Mouse (Mus musculus): ENCODE results near the gene Ryr2. TPM values are rescaled to one million over a fixed set of nuclear protein-coding genes. Genes with fewer than 3 reads are reported as not detected.
"Not testable (repeated sequence)": the region's sequence is repeated elsewhere in the genome, so short reads cannot be mapped to it uniquely, and the experiment has no call there.

Gene Ryr2
- polyA plus RNA-seq, 1 experiment from 2014 or later, result 1.8 TPM

DNA sequence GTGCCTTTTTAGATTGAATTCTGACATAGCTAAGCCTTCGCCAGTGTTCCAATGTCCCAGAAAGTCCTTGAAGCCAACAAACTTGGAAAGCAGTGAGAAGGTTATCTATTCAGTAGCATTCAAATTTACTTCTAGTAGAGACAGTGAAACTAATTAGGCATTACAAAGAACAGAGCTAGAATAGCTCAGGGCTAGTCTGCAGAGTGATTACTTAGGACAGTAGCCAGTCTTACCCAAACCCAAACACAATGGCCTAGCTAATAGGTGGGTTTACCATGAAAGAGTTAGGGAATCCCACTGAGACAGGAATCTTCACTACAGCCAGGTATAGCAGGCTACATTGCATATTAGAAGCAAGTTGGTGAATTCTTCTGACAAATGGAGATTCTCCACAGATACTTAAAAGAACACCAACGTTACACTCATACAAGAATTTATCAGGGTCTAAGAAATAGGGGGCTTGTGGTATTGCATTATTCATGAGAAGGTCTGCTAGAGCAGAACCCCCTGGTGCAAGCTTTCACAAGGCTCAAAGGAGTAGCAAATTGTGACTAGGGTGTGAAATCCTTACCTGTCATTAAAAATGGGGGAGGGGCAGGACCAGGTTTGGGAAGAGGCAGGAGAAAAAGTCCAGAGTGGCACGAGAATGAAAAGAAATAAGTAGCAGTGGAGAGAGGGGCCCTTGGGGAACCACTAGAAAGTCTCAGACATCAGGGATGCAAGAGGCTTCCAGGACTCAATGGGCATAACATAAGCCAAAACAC, 172.3 kb downstream of the Ryr2 start:
- not testable (repeated sequence) for ATAC-seq (replicated peaks; ENCODE audit: low FRiP score, low TSS enrichment, low read depth); H3K27ac ChIP-seq (ENCODE audit: low read depth); H3K4me3 ChIP-seq (ENCODE audit: low read depth, low read length); H3K4me2 ChIP-seq (ENCODE audit: low read length); H3K9ac ChIP-seq (ENCODE audit: low read length); H3K4me1 ChIP-seq (replicated peaks; ENCODE audit: control insufficient read depth, insufficient read depth, low read length); H3K27me3 ChIP-seq (replicated peaks; ENCODE audit: control insufficient read depth, insufficient read depth, low read length); H3K36me3 ChIP-seq (ENCODE audit: control insufficient read depth, insufficient read depth, low read length); DNase-seq (ENCODE audit: low spot score); H3K9me3 ChIP-seq (ENCODE audit: control insufficient read depth, low read length)
- whole genome bisulfite sequencing, result 68% methylated on average over 3 of the region's 3 CpGs

DNA sequence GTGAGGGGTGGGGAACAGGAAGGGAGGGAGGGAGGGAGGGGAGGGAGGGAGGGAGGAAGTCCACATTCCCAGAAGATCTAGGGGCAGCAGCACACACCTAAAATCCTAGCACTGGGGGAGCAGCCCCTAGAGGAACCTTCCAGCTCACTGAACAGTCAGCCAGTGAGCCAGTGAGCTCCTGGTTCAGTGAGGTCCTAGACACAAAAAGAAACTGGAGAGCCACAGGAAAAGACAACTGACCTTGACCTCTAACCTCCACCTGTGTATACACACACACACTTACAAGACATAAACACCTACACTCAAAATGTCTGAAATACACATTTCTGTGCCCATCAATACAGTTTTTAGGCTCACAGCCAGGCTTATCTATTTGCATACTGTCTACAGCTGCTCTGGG, 173.4 kb downstream of the Ryr2 start:
- no peaks in the 10 kb centered on the region for H3K27me3 ChIP-seq (replicated peaks; ENCODE audit: control insufficient read depth, insufficient read depth, low read length)
- no peaks in the 10 kb centered on the region for H3K9me3 ChIP-seq (ENCODE audit: control insufficient read depth, low read length)
- no peak overlapping the region for H3K4me2 ChIP-seq (ENCODE audit: low read length)
- H3K4me1 ChIP-seq (replicated peaks; ENCODE audit: control insufficient read depth, insufficient read depth, low read length), result no peaks in the 10 kb centered on the region
- no peak overlapping the region for H3K9ac ChIP-seq (ENCODE audit: low read length)
- no peaks in the 10 kb centered on the region for H3K36me3 ChIP-seq (ENCODE audit: control insufficient read depth, insufficient read depth, low read length)
- ATAC-seq (replicated peaks; ENCODE audit: low FRiP score, low TSS enrichment, low read depth) (no peak), DNase-seq (ENCODE audit: low spot score) (no peak)
- H3K4me3 ChIP-seq (ENCODE audit: low read depth, low read length), result no peak overlapping the region
- no peak overlapping the region for H3K27ac ChIP-seq (ENCODE audit: low read depth)

DNA sequence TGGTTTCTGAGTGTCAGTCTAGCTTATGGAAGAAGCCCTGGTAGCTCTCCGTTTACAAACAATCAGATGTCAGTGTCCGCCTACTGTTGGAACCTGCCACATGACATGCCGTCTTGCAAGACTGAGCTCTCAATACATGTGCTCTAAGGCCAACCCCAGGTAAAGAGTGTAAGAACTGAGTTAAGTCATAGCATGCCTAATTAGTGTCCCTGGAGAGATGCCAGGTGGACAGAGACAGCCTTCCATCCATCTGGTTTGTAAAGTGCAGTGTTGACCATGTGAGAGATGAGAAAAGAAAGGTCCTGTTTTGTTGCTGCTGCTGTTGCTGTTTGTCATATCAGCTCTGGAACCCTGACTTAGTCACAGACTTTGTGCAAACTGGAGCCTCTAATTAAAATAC, 178.0 kb downstream of the Ryr2 start:
- DNase-seq (ENCODE audit: low spot score), result peak; percentile 40
- H3K27me3 ChIP-seq (replicated peaks; ENCODE audit: control insufficient read depth, insufficient read depth, low read length), result no peaks in the 10 kb centered on the region
- no peaks in the 10 kb centered on the region for H3K36me3 ChIP-seq (ENCODE audit: control insufficient read depth, insufficient read depth, low read length)
- WGBS, result 90% methylated on average over 3 of the region's 3 CpGs
- H3K9me3 ChIP-seq (ENCODE audit: control insufficient read depth, low read length), result no peaks in the 10 kb centered on the region
- H3K4me1 ChIP-seq (replicated peaks; ENCODE audit: control insufficient read depth, insufficient read depth, low read length), result no peaks in the 10 kb centered on the region
- no peak overlapping the region for H3K4me2 ChIP-seq (ENCODE audit: low read length)
- ATAC-seq (replicated peaks; ENCODE audit: low FRiP score, low TSS enrichment, low read depth), result no peak
- no peak overlapping the region for H3K9ac ChIP-seq (ENCODE audit: low read length)
- H3K4me3 ChIP-seq (ENCODE audit: low read depth, low read length), result no peak overlapping the region
- H3K27ac ChIP-seq (ENCODE audit: low read depth), result no peak overlapping the region

DNA sequence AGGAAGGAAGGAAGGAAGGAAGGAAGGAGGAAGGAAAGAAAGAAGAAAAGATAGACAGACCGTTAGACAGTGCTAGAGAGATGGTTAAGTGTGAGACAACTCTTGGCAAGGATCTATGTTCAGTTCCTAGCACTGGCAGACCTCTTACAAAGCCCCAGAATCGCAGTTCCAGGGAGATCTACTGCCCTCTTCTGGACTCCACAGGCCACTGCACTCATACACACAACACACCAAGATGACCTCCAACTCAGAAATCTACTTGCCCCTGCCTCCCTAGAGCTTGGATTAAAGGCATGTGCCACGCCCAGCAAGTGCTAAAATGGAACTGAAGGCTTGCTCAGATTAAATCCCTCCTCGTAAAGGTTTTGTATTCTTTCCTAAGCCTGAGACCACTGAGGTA, 179.0 kb downstream of the Ryr2 start:
- Histone ChIP-seq H3K4me1 (replicated peaks; ENCODE audit: control insufficient read depth, insufficient read depth, low read length) (no peaks in the 10 kb centered on the region), H3K27me3 (replicated peaks; ENCODE audit: control insufficient read depth, insufficient read depth, low read length) (no peaks in the 10 kb centered on the region), H3K4me3 (ENCODE audit: low read depth, low read length) (no peak overlapping the region), H3K36me3 (ENCODE audit: control insufficient read depth, insufficient read depth, low read length) (no peaks in the 10 kb centered on the region), H3K9ac (ENCODE audit: low read length) (no peak overlapping the region), H3K9me3 (ENCODE audit: control insufficient read depth, low read length) (no peaks in the 10 kb centered on the region), H3K27ac (ENCODE audit: low read depth) (no peak overlapping the region), H3K4me2 (ENCODE audit: low read length) (no peak overlapping the region)
- peak; percentile 32 for DNase-seq (ENCODE audit: low spot score)
- 80% methylated on average over 4 of the region's 4 CpGs for WGBS
- no peak for ATAC-seq (replicated peaks; ENCODE audit: low FRiP score, low TSS enrichment, low read depth)

DNA sequence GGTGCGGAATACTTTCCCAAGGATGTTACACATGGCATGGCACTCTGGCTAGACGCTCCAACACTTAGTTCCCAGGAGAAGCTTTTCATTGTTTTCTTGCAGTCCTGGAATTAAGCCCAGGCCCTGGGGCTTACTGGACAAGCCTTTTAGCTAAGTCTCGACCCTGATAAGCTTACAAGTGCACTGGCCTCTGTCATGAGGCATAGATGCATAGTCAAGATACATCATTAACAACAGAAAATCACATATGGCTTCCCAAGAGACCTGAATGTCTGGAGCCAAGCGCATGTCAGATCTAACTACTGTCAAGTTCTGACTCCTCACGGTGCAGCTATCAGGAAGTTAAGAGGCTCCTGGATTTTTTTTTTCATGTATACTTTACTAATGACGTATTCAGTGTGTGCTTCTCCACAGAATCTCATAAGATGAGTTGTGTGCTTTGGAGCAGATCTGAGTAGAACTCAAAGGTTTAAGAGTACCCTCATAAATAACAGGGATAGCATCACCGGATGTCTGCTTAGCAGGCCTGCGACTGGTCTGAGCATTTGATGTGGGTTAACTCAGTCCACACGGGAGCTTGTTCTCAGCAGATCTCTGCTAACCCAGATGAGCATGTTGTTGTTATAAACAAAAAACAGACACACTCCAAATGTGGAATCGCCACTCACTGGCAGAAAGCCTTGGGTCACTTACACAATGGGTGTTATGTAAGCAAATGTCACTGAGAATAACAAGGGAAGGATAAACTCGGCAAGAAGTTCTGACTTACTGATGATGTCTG, 179.8 kb downstream of the Ryr2 start:
- ATAC-seq (replicated peaks; ENCODE audit: low FRiP score, low TSS enrichment, low read depth) (no peak), DNase-seq (ENCODE audit: low spot score) (no peak)
- WGBS, result 42% methylated on average over 11 of the region's 11 CpGs
- no peaks in the 10 kb centered on the region for H3K27me3 ChIP-seq (replicated peaks; ENCODE audit: control insufficient read depth, insufficient read depth, low read length)
- no peak overlapping the region for H3K4me3 ChIP-seq (ENCODE audit: low read depth, low read length)
- no peaks in the 10 kb centered on the region for H3K9me3 ChIP-seq (ENCODE audit: control insufficient read depth, low read length)
- H3K27ac ChIP-seq (ENCODE audit: low read depth), result no peak overlapping the region
- H3K4me1 ChIP-seq (replicated peaks; ENCODE audit: control insufficient read depth, insufficient read depth, low read length), result no peaks in the 10 kb centered on the region
- no peak overlapping the region for H3K9ac ChIP-seq (ENCODE audit: low read length)
- no peak overlapping the region for H3K4me2 ChIP-seq (ENCODE audit: low read length)
- H3K36me3 ChIP-seq (ENCODE audit: control insufficient read depth, insufficient read depth, low read length), result no peaks in the 10 kb centered on the region

DNA sequence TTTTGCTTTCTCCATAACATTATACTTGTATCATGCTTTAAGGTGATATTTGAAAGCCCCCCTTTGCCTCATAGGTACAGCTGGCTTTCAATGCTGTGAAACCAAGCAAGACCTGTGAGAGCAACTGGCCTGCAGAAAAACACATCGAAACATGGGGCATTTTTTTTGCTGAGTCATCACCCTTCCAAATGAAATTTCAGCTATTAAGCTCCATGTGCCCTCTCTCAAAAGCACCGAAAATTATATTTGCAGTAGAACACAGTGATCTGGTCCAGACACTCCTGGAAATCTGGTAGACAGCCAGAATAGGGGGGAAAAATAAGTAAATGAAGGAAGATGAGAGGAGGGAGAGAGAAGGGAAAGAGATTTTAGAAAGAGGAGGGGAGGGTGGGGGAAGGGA, 180.5 kb downstream of the Ryr2 start:
- DNase-seq (ENCODE audit: low spot score) (peak; percentile 16), ATAC-seq (replicated peaks; ENCODE audit: low FRiP score, low TSS enrichment, low read depth) (no peak)
- Histone ChIP-seq H3K27me3 (replicated peaks; ENCODE audit: control insufficient read depth, insufficient read depth, low read length) (no peaks in the 10 kb centered on the region), H3K36me3 (ENCODE audit: control insufficient read depth, insufficient read depth, low read length) (no peaks in the 10 kb centered on the region), H3K9ac (ENCODE audit: low read length) (no peak overlapping the region), H3K27ac (ENCODE audit: low read depth) (no peak overlapping the region), H3K4me3 (ENCODE audit: low read depth, low read length) (no peak overlapping the region), H3K4me1 (replicated peaks; ENCODE audit: control insufficient read depth, insufficient read depth, low read length) (no peaks in the 10 kb centered on the region), H3K4me2 (ENCODE audit: low read length) (no peak overlapping the region), H3K9me3 (ENCODE audit: control insufficient read depth, low read length) (no peaks in the 10 kb centered on the region)
- WGBS, result 64% methylated on average over 2 of the region's 2 CpGs

DNA sequence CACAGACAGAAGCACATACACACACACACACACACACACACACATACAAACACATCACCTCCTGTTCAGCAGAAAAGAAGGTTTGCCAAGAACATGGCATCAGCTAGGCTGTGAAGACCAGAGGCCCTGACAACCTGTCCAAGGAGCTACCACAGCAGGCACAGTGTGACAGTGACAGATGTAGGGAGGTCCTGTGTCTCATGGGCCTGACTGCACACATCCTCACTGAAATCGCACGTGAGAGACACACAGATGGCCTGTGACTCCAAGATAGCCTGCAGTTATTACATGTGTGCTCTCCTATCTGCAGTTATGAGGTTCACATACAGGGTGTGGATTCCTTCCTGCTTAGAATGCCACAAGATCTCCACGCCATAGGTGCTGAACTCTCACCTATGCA, 182.0 kb downstream of the Ryr2 start:
- H3K4me2 ChIP-seq (ENCODE audit: low read length), result no peak overlapping the region
- H3K36me3 ChIP-seq (ENCODE audit: control insufficient read depth, insufficient read depth, low read length), result no peaks in the 10 kb centered on the region
- ATAC-seq (replicated peaks; ENCODE audit: low FRiP score, low TSS enrichment, low read depth) (no peak), DNase-seq (ENCODE audit: low spot score) (peak; percentile 27)
- H3K4me1 ChIP-seq (replicated peaks; ENCODE audit: control insufficient read depth, insufficient read depth, low read length), result no peaks in the 10 kb centered on the region
- 82% methylated on average over 3 of the region's 3 CpGs for WGBS
- no peaks in the 10 kb centered on the region for H3K9me3 ChIP-seq (ENCODE audit: control insufficient read depth, low read length)
- H3K9ac ChIP-seq (ENCODE audit: low read length), result no peak overlapping the region
- H3K27me3 ChIP-seq (replicated peaks; ENCODE audit: control insufficient read depth, insufficient read depth, low read length), result no peaks in the 10 kb centered on the region
- no peak overlapping the region for H3K27ac ChIP-seq (ENCODE audit: low read depth)
- H3K4me3 ChIP-seq (ENCODE audit: low read depth, low read length), result no peak overlapping the region

DNA sequence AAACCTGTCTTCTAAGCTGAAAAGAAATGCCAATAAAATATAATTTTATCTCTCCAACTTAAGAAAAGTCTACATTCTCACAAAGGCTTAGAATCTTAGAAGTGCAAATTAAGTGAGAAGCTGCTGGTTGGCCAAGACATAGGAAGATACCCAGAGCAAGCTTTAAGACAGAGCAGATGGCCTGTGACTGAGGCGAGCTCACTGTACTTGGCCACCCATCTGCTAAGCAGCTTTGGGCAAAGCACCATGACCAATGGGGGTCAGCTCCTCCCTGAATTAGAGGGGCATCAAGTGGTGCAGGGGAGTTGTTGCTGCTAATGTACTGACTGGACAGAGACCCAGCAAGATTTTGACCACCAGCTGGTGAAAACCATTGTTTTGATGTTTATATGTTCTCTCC, 186.2 kb downstream of the Ryr2 start:
- Histone ChIP-seq H3K4me1 (replicated peaks; ENCODE audit: control insufficient read depth, insufficient read depth, low read length) (no peaks in the 10 kb centered on the region), H3K36me3 (ENCODE audit: control insufficient read depth, insufficient read depth, low read length) (no peaks in the 10 kb centered on the region), H3K9me3 (ENCODE audit: control insufficient read depth, low read length) (no peaks in the 10 kb centered on the region), H3K27me3 (replicated peaks; ENCODE audit: control insufficient read depth, insufficient read depth, low read length) (no peaks in the 10 kb centered on the region), H3K4me2 (ENCODE audit: low read length) (no peak overlapping the region), H3K9ac (ENCODE audit: low read length) (no peak overlapping the region), H3K27ac (ENCODE audit: low read depth) (no peak overlapping the region), H3K4me3 (ENCODE audit: low read depth, low read length) (no peak overlapping the region)
- ATAC-seq (replicated peaks; ENCODE audit: low FRiP score, low TSS enrichment, low read depth), result no peak
- WGBS, result 86% methylated on average over 1 of the region's 1 CpGs
- no peak for DNase-seq (ENCODE audit: low spot score)

DNA sequence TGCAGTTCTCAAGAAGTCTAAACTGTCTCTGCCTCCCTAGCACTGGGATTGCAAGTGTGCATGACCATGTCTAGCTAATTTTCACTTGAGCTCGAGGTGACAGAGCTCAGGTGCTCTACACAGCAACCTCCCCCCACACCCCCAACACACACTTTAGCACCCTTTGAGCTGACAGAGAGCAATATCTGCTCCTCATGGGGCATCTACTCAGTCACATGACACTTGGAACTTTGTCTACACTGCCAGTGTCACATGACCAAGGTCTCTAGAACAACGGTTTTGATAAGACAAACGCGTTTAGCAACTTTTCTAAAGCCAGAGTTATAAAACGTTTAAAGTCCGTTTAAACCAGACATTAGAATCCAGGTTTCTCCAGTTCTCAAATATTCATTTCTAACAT, 187.3 kb downstream of the Ryr2 start:
- DNase-seq (ENCODE audit: low spot score) (no peak), ATAC-seq (replicated peaks; ENCODE audit: low FRiP score, low TSS enrichment, low read depth) (no peak)
- Histone ChIP-seq H3K9ac (ENCODE audit: low read length) (no peak overlapping the region), H3K27me3 (replicated peaks; ENCODE audit: control insufficient read depth, insufficient read depth, low read length) (no peaks in the 10 kb centered on the region), H3K9me3 (ENCODE audit: control insufficient read depth, low read length) (no peaks in the 10 kb centered on the region), H3K4me2 (ENCODE audit: low read length) (no peak overlapping the region), H3K36me3 (ENCODE audit: control insufficient read depth, insufficient read depth, low read length) (no peaks in the 10 kb centered on the region), H3K27ac (ENCODE audit: low read depth) (no peak overlapping the region), H3K4me3 (ENCODE audit: low read depth, low read length) (no peak overlapping the region), H3K4me1 (replicated peaks; ENCODE audit: control insufficient read depth, insufficient read depth, low read length) (no peaks in the 10 kb centered on the region)
- WGBS, result 81% methylated on average over 6 of the region's 6 CpGs

All from intestine, embryonic 14.5 days (tissue).